8 mouse cellular contexts compared by ENCODE assay signal in genomic region chr10:60278006-60278399, GRCm38 (mm10). TPM values are rescaled to one million over a fixed set of nuclear protein-coding genes. Genes with fewer than 3 reads are reported as not detected.
DNase-seq lines count a peak whose midpoint lies in the region; ATAC-seq and TF ChIP-seq lines count a peak whose summit lies in the region.

No protein-coding gene starts in this region.

- H3K9me3 ChIP-seq in heart, embryonic 13.5 days, result no peaks in the 10 kb centered on the region
- H3K9me3 ChIP-seq in ES-E14 (ENCODE audit: control insufficient read depth, insufficient read depth, low read depth, low read length), result no peaks in the 10 kb centered on the region
- H3K9me3 ChIP-seq in forebrain, embryonic 16.5 days (ENCODE audit: control insufficient read depth, low read length), result no peaks in the 10 kb centered on the region
- H3K9me3 ChIP-seq in lung, postnatal 0 days (ENCODE audit: low read length), result no peaks in the 10 kb centered on the region

- no peak for TF ChIP-seq EP300 in lung, postnatal 0 days (IDR thresholded peaks at IDR 0.05)

- H3K9ac ChIP-seq in heart, embryonic 13.5 days, result peak overlapping the region; percentile 89
- peak overlapping the region; percentile 75 for H3K9ac ChIP-seq in ES-E14 (ENCODE audit: insufficient read depth, low read depth, low read length, poor library complexity, severe bottlenecking)
- H3K9ac ChIP-seq in forebrain, embryonic 16.5 days (replicated peaks; ENCODE audit: low read depth, low read length), result peak overlapping the region; percentile 86
- H3K9ac ChIP-seq in lung, postnatal 0 days (replicated peaks; ENCODE audit: low read depth), result peak overlapping the region; percentile 77

- H3K27me3 ChIP-seq in heart, embryonic 13.5 days (replicated peaks), result no peaks in the 10 kb centered on the region
- H3K27me3 ChIP-seq in forebrain, embryonic 16.5 days (replicated peaks; ENCODE audit: control insufficient read depth, insufficient read depth, low read length), result no peaks in the 10 kb centered on the region
- no peaks in the 10 kb centered on the region for H3K27me3 ChIP-seq in lung, postnatal 0 days (replicated peaks; ENCODE audit: insufficient read depth, low read length)

- H3K36me3 ChIP-seq in heart, embryonic 13.5 days, result 0 out of 2 replicates have a peak, but pooled peaks cover 8% of the 10 kb centered on the region
- peaks cover 4% of the 10 kb centered on the region; the same call in 1 of the 2 replicates for H3K36me3 ChIP-seq in ES-E14 (ENCODE audit: control insufficient read depth, insufficient read depth, low read length, poor library complexity, severe bottlenecking)
- no peaks in the 10 kb centered on the region; the same call in 1 of the 2 replicates for H3K36me3 ChIP-seq in forebrain, embryonic 16.5 days (ENCODE audit: control insufficient read depth, insufficient read depth)
- H3K36me3 ChIP-seq in lung, postnatal 0 days (ENCODE audit: insufficient read depth, low read length), result no peaks in the 10 kb centered on the region

- peak overlapping the region; percentile 88 for H3K4me3 ChIP-seq in heart, embryonic 13.5 days
- H3K4me3 ChIP-seq in ES-E14 (ENCODE audit: insufficient read depth in 1 of 2, low read depth in 1 of 2, low read length in 2 of 2, poor library complexity in 1 of 2, severe bottlenecking in 1 of 2), result peak overlapping the region; percentile 71 to 72
- peak overlapping the region; percentile 92 for H3K4me3 ChIP-seq in forebrain, embryonic 16.5 days (replicated peaks; ENCODE audit: low read length)
- H3K4me3 ChIP-seq in lung, postnatal 0 days (ENCODE audit: low read depth, low read length), result peak overlapping the region; percentile 64

- 7% methylated on average over 13 of the region's 13 CpGs for whole genome bisulfite sequencing in heart, embryonic 13.5 days
- 7% methylated on average over 13 of the region's 13 CpGs for WGBS in forebrain, embryonic 16.5 days
- WGBS in lung, postnatal 0 days, result 8% methylated on average over 13 of the region's 13 CpGs

- no peak; the same call in 1 of the 2 replicates for ATAC-seq in heart, embryonic 13.5 days (ENCODE audit: extremely low read depth, insufficient number of reproducible peaks, low FRiP score, low TSS enrichment)
- no peak for ATAC-seq in forebrain, embryonic 16.5 days
- ATAC-seq in lung, postnatal 0 days, result no peak; the same call in 1 of the 2 replicates

- H3K4me2 ChIP-seq in heart, embryonic 13.5 days, result peak overlapping the region; percentile 91
- peak overlapping the region; percentile 93 for H3K4me2 ChIP-seq in forebrain, embryonic 16.5 days (ENCODE audit: low read length)
- H3K4me2 ChIP-seq in lung, postnatal 0 days (replicated peaks; ENCODE audit: low read depth, low read length), result peak overlapping the region; percentile 93

- intact Hi-C loops in heart, postnatal 10 days (cut with DNase I), result no loop called here
- intact Hi-C loops in left cerebral cortex, postnatal 10 days (cut with DNase I), result no loop called here

- peak overlapping the region; percentile 85 for H3K27ac ChIP-seq in heart, embryonic 13.5 days (replicated peaks)
- 0 out of 2 replicates have a peak overlapping the region, but pooled peaks have one; percentile 5 for H3K27ac ChIP-seq in ES-E14 (ENCODE audit: insufficient read depth, low read depth, low read length, poor library complexity, severe bottlenecking)
- peak overlapping the region; percentile 91 for H3K27ac ChIP-seq in forebrain, embryonic 16.5 days (ENCODE audit: low read length)
- H3K27ac ChIP-seq in lung, postnatal 0 days (ENCODE audit: low read length), result peak overlapping the region; percentile 79

- peaks cover 46% of the 10 kb centered on the region for H3K4me1 ChIP-seq in heart, embryonic 13.5 days
- peaks cover 9 to 22% of the 10 kb centered on the region in 2 experiments; a peak in 3 of 4 replicates for H3K4me1 ChIP-seq in ES-E14 (ENCODE audit: control insufficient read depth in 2 of 2, insufficient read depth in 2 of 2, low read length in 2 of 2, poor library complexity in 1 of 2)
- H3K4me1 ChIP-seq in forebrain, embryonic 16.5 days (replicated peaks; ENCODE audit: control insufficient read depth, insufficient read depth, low read length), result peaks cover 43% of the 10 kb centered on the region
- H3K4me1 ChIP-seq in lung, postnatal 0 days (ENCODE audit: insufficient read depth, low read depth, low read length), result peaks cover 7% of the 10 kb centered on the region; the same call in 1 of the 2 replicates

- no peak for TF ChIP-seq CTCF in lung, postnatal 0 days (IDR thresholded peaks at IDR 0.05)

- DNase-seq in heart, postnatal 10 days, result no peak
- DNase-seq in ES-E14 (ENCODE audit: low read depth, low spot score), result no peak
- no peak for DNase-seq in lung, postnatal 0 days (ENCODE audit: low spot score)
- DNase-seq in adrenal gland, postnatal 10 days, result no peak
- DNase-seq in left cerebral cortex, postnatal 10 days (ENCODE audit: extremely low spot score in 1 of 2, low spot score in 2 of 2), result no peak
- no peak for DNase-seq in kidney, adult 11 months

- in situ Hi-C loops in ES-E14 (cut with MboI; ENCODE audit: low sequenced_read_pairs in 2 of 2, unreplicated experiment in 2 of 2), result no loop called here

TF ChIP-seq in ES-E14, 5 proteins besides CTCF, POLR2A, EP300 and RAD21:
- TF ChIP-seq ZNF384 (IDR thresholded peaks at IDR 0.05; ENCODE audit: low read depth, low read length) (no peak), MAFK (IDR thresholded peaks at IDR 0.05; ENCODE audit: insufficient read depth, low read depth, low read length) (no peak), CHD2 (IDR thresholded peaks at IDR 0.05; ENCODE audit: low read depth, low read length) (no peak), HCFC1 (IDR thresholded peaks at IDR 0.05; ENCODE audit: borderline replicate concordance, insufficient read depth, low read length) (no peak), ZC3H11A (IDR thresholded peaks at IDR 0.05; ENCODE audit: borderline replicate concordance, low read depth, low read length) (no peak)

RNA-seq across cellular contexts. Expression of gene Psap, which starts 0.6 kb away (rescaled TPM):
- 95.7 and 102 TPM in 2 replicates for polyA plus RNA-seq in heart, embryonic 13.5 days (2015; fragmentation: Nextera tagmentation; extraction: Ambion mirVana)
- total RNA-seq in heart, postnatal 10 days (2021), result 100 to 1,000 TPM; 806 to 812 TPM
- total RNA-seq in ES-E14 (2012; rRNA removed), result 365 and 441 TPM in 2 replicates
- polyA plus RNA-seq in forebrain, embryonic 16.5 days (2015; fragmentation: Nextera tagmentation; extraction: Ambion mirVana), result 165 and 223 TPM in 2 replicates
- polyA plus RNA-seq in lung, postnatal 0 days (2015; fragmentation: Nextera tagmentation; extraction: Ambion mirVana), result 120 and 128 TPM in 2 replicates
- 100 to 1,000 TPM; 882 to 922 TPM for total RNA-seq in adrenal gland, postnatal 10 days (2021)
- 1,000 to 10,000 TPM; 1,196 to 1,248 TPM for total RNA-seq in left cerebral cortex, postnatal 10 days (2021)

RNA-seq across cellular contexts. Expression of gene Chst3, which starts 58.9 kb away (rescaled TPM):
- 0.43 and 0.60 TPM in 2 replicates for polyA plus RNA-seq in heart, embryonic 13.5 days (2015; fragmentation: Nextera tagmentation; extraction: Ambion mirVana)
- total RNA-seq in heart, postnatal 10 days (2021), result 1 to 10 TPM; 1.4 to 1.8 TPM
- total RNA-seq in ES-E14 (2012; rRNA removed), result 1.8 and 2.7 TPM in 2 replicates
- polyA plus RNA-seq in forebrain, embryonic 16.5 days (2015; fragmentation: Nextera tagmentation; extraction: Ambion mirVana), result 0.83 and 0.90 TPM in 2 replicates
- polyA plus RNA-seq in lung, postnatal 0 days (2015; fragmentation: Nextera tagmentation; extraction: Ambion mirVana), result 1.8 TPM in 2 replicates
- total RNA-seq in adrenal gland, postnatal 10 days (2021), result 1 to 10 TPM; 2.8 to 3.0 TPM
- total RNA-seq in left cerebral cortex, postnatal 10 days (2021), result 1 to 10 TPM; 1.6 to 1.8 TPM

Comparison
In these comparisons a context has a peak if more than half of its experiments do, and no peak if none do; other contexts are left out.
1. H3K27ac ChIP-seq: peak in every context shown above with its lines; median percentile 91 in forebrain, embryonic 16.5 days; 85 in heart, embryonic 13.5 days; 79 in lung, postnatal 0 days; 5 in ES-E14.